In genomic region chr2:118541716-118542115, GRCm38 (mm10) we compare ENCODE assay signal across 16 mouse cellular contexts. TPM values are rescaled to one million over a fixed set of nuclear protein-coding genes. Genes with fewer than 3 reads are reported as not detected.
A peak's percentile ranks its signal among the peaks of the same experiment; 100 is the strongest.
DNase-seq lines count a peak whose midpoint lies in the region; ATAC-seq and TF ChIP-seq lines count a peak whose summit lies in the region.
"Had no signal": no experiment of that assay in that cellular context is flagged by ENCODE, and none has a peak within 500 bp of the region (broad histone marks: within the 10 kb centered on the region; RNA-seq: fewer than 3 reads in every experiment).

No protein-coding gene starts in this region.

- H3K27ac ChIP-seq in gastrocnemius, adult 2 months, result peak overlapping the region; percentile 92
- H3K27ac ChIP-seq in kidney, embryonic 14.5 days (ENCODE audit: low read depth, low read length), result peak overlapping the region; percentile 24; the same call in 1 of the 2 replicates
- peak overlapping the region; percentile 97 for H3K27ac ChIP-seq in stomach, postnatal 0 days (replicated peaks)
- H3K27ac ChIP-seq: forebrain, embryonic 13.5 days had no signal

- ATAC-seq in kidney, embryonic 14.5 days (ENCODE audit: low FRiP score, low TSS enrichment), result no peak
- ATAC-seq in stomach, postnatal 0 days (ENCODE audit: low FRiP score, low TSS enrichment), result no peak
- ATAC-seq: forebrain, embryonic 13.5 days had no signal

- H3K4me3 ChIP-seq in gastrocnemius, adult 2 months, result no peak overlapping the region
- no peak overlapping the region for H3K4me3 ChIP-seq in kidney, embryonic 14.5 days (ENCODE audit: low read length)
- no peak overlapping the region for H3K4me3 ChIP-seq in stomach, postnatal 0 days (ENCODE audit: low read depth, low read length)
- H3K4me3 ChIP-seq: embryonic facial prominence, embryonic 15.5 days; forebrain, embryonic 13.5 days; hindbrain, embryonic 12.5 days; neural tube, embryonic 15.5 days had no signal

- H3K27me3 ChIP-seq in kidney, embryonic 14.5 days (ENCODE audit: control insufficient read depth, insufficient read depth, low read length), result no peaks in the 10 kb centered on the region
- H3K27me3 ChIP-seq in stomach, postnatal 0 days (ENCODE audit: control insufficient read depth, insufficient read depth, low read length), result no peaks in the 10 kb centered on the region
- H3K27me3 ChIP-seq: embryonic facial prominence, embryonic 15.5 days; hindbrain, embryonic 12.5 days; neural tube, embryonic 15.5 days had no signal

- H3K4me2 ChIP-seq in kidney, embryonic 14.5 days (replicated peaks; ENCODE audit: low read depth, low read length), result no peak overlapping the region
- no peak overlapping the region for H3K4me2 ChIP-seq in stomach, postnatal 0 days (replicated peaks; ENCODE audit: low read depth)
- H3K4me2 ChIP-seq: embryonic facial prominence, embryonic 15.5 days; forebrain, embryonic 13.5 days; hindbrain, embryonic 12.5 days; neural tube, embryonic 15.5 days had no signal

- peaks cover 69% of the 10 kb centered on the region for H3K4me1 ChIP-seq in kidney, embryonic 14.5 days (ENCODE audit: control insufficient read depth, insufficient read depth, low read length)
- H3K4me1 ChIP-seq in stomach, postnatal 0 days (replicated peaks; ENCODE audit: control insufficient read depth, insufficient read depth), result peaks cover 37% of the 10 kb centered on the region

- H3K9me3 ChIP-seq in kidney, embryonic 14.5 days (ENCODE audit: control insufficient read depth, low read length), result no peaks in the 10 kb centered on the region
- no peaks in the 10 kb centered on the region for H3K9me3 ChIP-seq in stomach, postnatal 0 days (ENCODE audit: control insufficient read depth, low read length)
- H3K9me3 ChIP-seq: embryonic facial prominence, embryonic 15.5 days; forebrain, embryonic 13.5 days; hindbrain, embryonic 12.5 days; neural tube, embryonic 15.5 days had no signal

- no peak for TF ChIP-seq EP300 in stomach, postnatal 0 days (optimal IDR thresholded peaks at IDR 0.05)

- H3K36me3 ChIP-seq in kidney, embryonic 14.5 days (ENCODE audit: control insufficient read depth, insufficient read depth, low read length), result peaks cover 8% of the 10 kb centered on the region; the same call in 1 of the 2 replicates
- 0 out of 2 replicates have a peak, but pooled peaks cover 2% of the 10 kb centered on the region for H3K36me3 ChIP-seq in stomach, postnatal 0 days (ENCODE audit: control insufficient read depth, insufficient read depth, low read length)
- H3K36me3 ChIP-seq: neural tube, embryonic 15.5 days had no signal

- H3K9ac ChIP-seq in kidney, embryonic 14.5 days (ENCODE audit: low read depth, low read length), result no peak overlapping the region
- no peak overlapping the region for H3K9ac ChIP-seq in stomach, postnatal 0 days (ENCODE audit: low read length)
- H3K9ac ChIP-seq: embryonic facial prominence, embryonic 15.5 days; forebrain, embryonic 13.5 days; hindbrain, embryonic 12.5 days; neural tube, embryonic 15.5 days had no signal

- TF ChIP-seq CTCF in gastrocnemius, adult 2 months (IDR thresholded peaks at IDR 0.05), result no peak
- no peak for TF ChIP-seq CTCF in stomach, postnatal 0 days (IDR thresholded peaks at IDR 0.05; ENCODE audit: low read depth)

- no peak for DNase-seq in gastrocnemius, adult 2 months
- DNase-seq in gastrocnemius, postnatal 14 days, result no peak
- no peak for DNase-seq in kidney, adult 11 months
- peak; percentile 34 for DNase-seq in testis, postnatal 10 days (ENCODE audit: low spot score)
- no peak for DNase-seq in testis, postnatal 14 days (ENCODE audit: low spot score)
- DNase-seq in stomach, postnatal 0 days (ENCODE audit: low spot score), result no peak
- DNase-seq in gastrocnemius, adult 8-10 months (ENCODE audit: low spot score in 2 of 2), result no peak
- DNase-seq: adrenal gland, adult 8-10 months; cerebellum, postnatal 36 days; kidney, postnatal 14 days; right cerebral cortex, adult 18-20 months had no signal

- 79% methylated on average over 3 of the region's 3 CpGs for WGBS in kidney, embryonic 14.5 days
- 79% methylated on average over 3 of the region's 3 CpGs for WGBS in stomach, postnatal 0 days

- intact Hi-C loops in gastrocnemius, adult 2 months (cut with DNase I), result loop anchor here (2.0 to 10.0 kb wide), 2 partner anchors 31 to 203 kb away; partner anchors contain the start of gene Inafm2
- intact Hi-C loops in gastrocnemius, postnatal 14 days (cut with DNase I; ENCODE audit: low total_unique reads), result no loop called here

RNA-seq across cellular contexts. Expression of gene Bmf, which starts 7.8 kb away (rescaled TPM):
- 1 to 10 TPM; 3.3 to 6.2 TPM for total RNA-seq in gastrocnemius, adult 2 months (2021)
- 10 to 100 TPM; 12.8 to 16.4 TPM for total RNA-seq in gastrocnemius, postnatal 14 days (2021)
- polyA plus RNA-seq in kidney, embryonic 14.5 days (2014; fragmentation: Nextera tagmentation; extraction: Ambion mirVana), result 6.0 and 9.6 TPM in 2 replicates
- 2.3 and 2.8 TPM in 2 replicates for polyA plus RNA-seq in stomach, postnatal 0 days (2015; fragmentation: Nextera tagmentation; extraction: Ambion mirVana)
- total RNA-seq in gastrocnemius, adult 8-10 months (2022), result 1 to 10 TPM; 1.6 to 4.7 (median 1.9) TPM

RNA-seq across cellular contexts. Expression of gene Bub1b, which starts 56.3 kb away (rescaled TPM):
- total RNA-seq in gastrocnemius, adult 2 months (2021), result under 1 TPM; 0.25 to 0.38 TPM
- total RNA-seq in gastrocnemius, postnatal 14 days (2021), result 1 to 10 TPM; 5.7 to 5.8 TPM
- polyA plus RNA-seq in kidney, embryonic 14.5 days (2014; fragmentation: Nextera tagmentation; extraction: Ambion mirVana), result 63.7 and 107 TPM in 2 replicates
- 9.8 and 11.4 TPM in 2 replicates for polyA plus RNA-seq in stomach, postnatal 0 days (2015; fragmentation: Nextera tagmentation; extraction: Ambion mirVana)
- under 1 TPM in 2 of 4 experiments, not detected in 2; 0.13 to 0.38 TPM for total RNA-seq in gastrocnemius, adult 8-10 months (2022)

Comparison
In these comparisons a context has a peak if more than half of its experiments do, and no peak if none do; other contexts are left out.
1. RNA of gene Bub1b, which starts 56.3 kb away (total RNA-seq): 5.7 to 5.8 TPM in gastrocnemius, postnatal 14 days; 0.25 to 0.38 TPM in gastrocnemius, adult 2 months and 0.13 to 0.38 TPM in gastrocnemius, adult 8-10 months; every median in the first group is over 4 times any median in the second.
2. H3K27ac ChIP-seq: peak in every context shown above with its lines; median percentile 97 in stomach, postnatal 0 days; 92 in gastrocnemius, adult 2 months; 24 in kidney, embryonic 14.5 days.